Mouse (Mus musculus) kidney, postnatal 25 days (tissue): ENCODE results near the gene Pbx2.

Experiments used
- DNase-seq, 2 experiments: peaks; one replicate each; pipeline ENCODE4 v3.0.0; 2021; ENCODE audit warnings: mixed read lengths in 2 of 2

The Pbx2 gene

GRCm38 (mm10) chr17:34582528-34582927 is 8.5 kb upstream of the Pbx2 start:
- peak in 1 of 2 experiments; percentile 33 for DNase-seq

- peak in 1 of 2 experiments; percentile 51 for DNase-seq
Observed at GRCm38 (mm10) chr17:34583397-34583796, 7.7 kb upstream of the Pbx2 start.

- DNase-seq: no peak
Observed at GRCm38 (mm10) chr17:34583819-34584218, 7.2 kb upstream of the Pbx2 start.

- DNase-seq: no peak
Observed at GRCm38 (mm10) chr17:34585121-34585520, 5.9 kb upstream of the Pbx2 start.

GRCm38 (mm10) chr17:34585877-34586771 is 4.9 kb upstream of the Pbx2 start:
- peak in 1 of 2 experiments; percentile 41 for DNase-seq

- peak; percentile 93 to 94 for DNase-seq
Observed at GRCm38 (mm10) chr17:34586796-34587422, 4.2 kb upstream of the Pbx2 start.

GRCm38 (mm10) chr17:34587423-34587811 is 3.6 kb upstream of the Pbx2 start:
- DNase-seq: peak; percentile 97 to 99

GRCm38 (mm10) chr17:34587814-34588213 is 3.3 kb upstream of the Pbx2 start:
- no peak for DNase-seq

- no peak for DNase-seq
Observed at GRCm38 (mm10) chr17:34588767-34589166, 2.3 kb upstream of the Pbx2 start.

- peak in 1 of 2 experiments; percentile 31 for DNase-seq
Observed at GRCm38 (mm10) chr17:34589206-34589605, 1.9 kb upstream of the Pbx2 start.

GRCm38 (mm10) chr17:34589681-34590101 is 1.4 kb upstream of the Pbx2 start, which contains the start of gene Gpsm3:
Gene Gpsm3, plus strand, starts transcription at chr17:34589806.
- DNase-seq: peak; percentile 63 to 82

- DNase-seq: peak in 1 of 2 experiments; percentile 52
Observed at GRCm38 (mm10) chr17:34590154-34590987, 695 bp upstream of the Pbx2 start.

GRCm38 (mm10) chr17:34591994-34592375 is 919 bp downstream of the Pbx2 start:
- DNase-seq: peak; percentile 96 to 97

GRCm38 (mm10) chr17:34592581-34593549 is 1.8 kb downstream of the Pbx2 start:
- DNase-seq: peak; percentile 58 to 67

- peak in 1 of 2 experiments; percentile 54 for DNase-seq
Observed at GRCm38 (mm10) chr17:34593752-34594525, 2.9 kb downstream of the Pbx2 start.

- no peak for DNase-seq
Observed at GRCm38 (mm10) chr17:34596098-34596497, 5.0 kb downstream of the Pbx2 start.

- peak in 1 of 2 experiments; percentile 36 for DNase-seq
Observed at GRCm38 (mm10) chr17:34597566-34598095, 6.6 kb downstream of the Pbx2 start, which contains the start of gene Ager. Gene Ager, plus strand, starts transcription at chr17:34597862.

GRCm38 (mm10) chr17:34599891-34600290 is 8.8 kb downstream of the Pbx2 start:
- peak in 1 of 2 experiments; percentile 34 for DNase-seq

- peak in 1 of 2 experiments; percentile 33 for DNase-seq
Observed at GRCm38 (mm10) chr17:34601796-34602195, 10.7 kb downstream of the Pbx2 start.

GRCm38 (mm10) chr17:34603375-34604060 is 12.5 kb downstream of the Pbx2 start, which contains the start of gene Rnf5:
Gene Rnf5, minus strand, starts transcription at chr17:34603690.
- peak; percentile 99 to 100 for DNase-seq
